Mouse (Mus musculus) CH12.LX (cell line): ENCODE results near the gene Myh9.

ENCODE experiments used
- HCFC1 ChIP-seq: IDR thresholded peaks from 2 replicates; pipeline ENCODE4 v1.6.1; 2012; ENCODE audit warnings: low read depth, mild to moderate bottlenecking, inconsistent platforms, low read length, improper control_type of control experiment
- KAT2A ChIP-seq: IDR thresholded peaks from 2 replicates; pipeline ENCODE4 v1.6.1; 2012; ENCODE audit warnings: low read length, improper control_type of control experiment, inconsistent platforms; ENCODE audit not compliant: insufficient replicate concordance
- MYC ChIP-seq: IDR thresholded peaks from 2 replicates; pipeline ENCODE4 v1.6.1; 2011; ENCODE audit warnings: low read depth, mild to moderate bottlenecking, improper control_type of control experiment, low read length
- POLR2A ChIP-seq: IDR thresholded peaks from 2 replicates; pipeline ENCODE4 v1.6.1; 2011; ENCODE audit warnings: low read depth, mild to moderate bottlenecking, improper control_type of control experiment, low read length
- TCF12 ChIP-seq: IDR thresholded peaks from 2 replicates; pipeline ENCODE4 v1.6.1; 2014; ENCODE audit warnings: low read depth, mild to moderate bottlenecking, inconsistent platforms, low read length, improper control_type of control experiment
- ZC3H11A ChIP-seq: IDR thresholded peaks from 2 replicates; pipeline ENCODE4 v1.6.1; 2012; ENCODE audit warnings: low read depth, mild to moderate bottlenecking, inconsistent platforms, low read length, improper control_type of control experiment
- ZNF384 ChIP-seq: IDR thresholded peaks from 2 replicates; pipeline ENCODE4 v1.6.1; 2012; ENCODE audit warnings: low read depth, low read length, improper control_type of control experiment, inconsistent platforms

GRCm38 (mm10) chr15:77750461-77750860, 91.5 kb downstream of the Myh9 start:
- TF ChIP-seq MYC (peak; percentile 73), POLR2A (no peak), ZC3H11A (no peak), ZNF384 (no peak), TCF12 (no peak), KAT2A (no peak), HCFC1 (no peak)
